Mouse (Mus musculus) myocyte (in vitro differentiated cells): ENCODE results near the gene Lin7b. TPM values are rescaled to one million over a fixed set of nuclear protein-coding genes. Genes with fewer than 3 reads are reported as not detected.

Experiments
- H3K27me3 ChIP-seq: one replicate; pipeline ENCODE4 v1.6.1; 2011; ENCODE audit not compliant: control insufficient read depth, insufficient read depth, insufficient read length
- H3K36me3 ChIP-seq: one replicate; pipeline ENCODE4 v1.6.1; 2011; ENCODE audit not compliant: control insufficient read depth, insufficient read depth
- H3K4me2 ChIP-seq: one replicate; pipeline ENCODE4 v1.6.1; 2011; ENCODE audit warnings: low read depth, control low read depth
- H3K4me3 ChIP-seq: one replicate; pipeline ENCODE4 v1.5.1; 2011; ENCODE audit warnings: mild to moderate bottlenecking, control low read depth, moderate library complexity
- H3K79me2 ChIP-seq: one replicate; pipeline ENCODE4 v1.6.1; 2011; ENCODE audit not compliant: control insufficient read depth, insufficient read depth
- H3ac ChIP-seq: one replicate; pipeline ENCODE4 v1.6.1; 2011; ENCODE audit not compliant: control insufficient read depth, insufficient read length
- CEBPB ChIP-seq: IDR thresholded peaks from 2 replicates; pipeline ENCODE4 v1.6.1; 2011; ENCODE audit warnings: mild to moderate bottlenecking, moderate library complexity; ENCODE audit not compliant: poor library complexity, insufficient read depth, severe bottlenecking
- E2F4 ChIP-seq: IDR thresholded peaks from one replicate; pipeline ENCODE4 v1.6.1; 2011; ENCODE audit warnings: mild to moderate bottlenecking, control low read depth, moderate library complexity; ENCODE audit not compliant: insufficient read depth
- MAX ChIP-seq: IDR thresholded peaks from one replicate; pipeline ENCODE4 v1.6.1; 2011; ENCODE audit warnings: low read depth, mild to moderate bottlenecking, control low read depth
- MYOD1 ChIP-seq, 3 experiments: IDR thresholded peaks; one replicate each; pipeline ENCODE4 v1.6.1; 2011; ENCODE audit warnings: control low read depth in 2 of 3, low read depth in 2 of 3, mild to moderate bottlenecking in 2 of 3, moderate library complexity in 1 of 3; ENCODE audit not compliant: insufficient read length in 2 of 3, control insufficient read depth in 1 of 3
- MYOG ChIP-seq, 3 experiments: IDR thresholded peaks; one replicate each; pipeline ENCODE4 v1.6.1; 2011; ENCODE audit warnings: control low read depth in 2 of 3, low read depth in 2 of 3, mild to moderate bottlenecking in 2 of 3; ENCODE audit not compliant: insufficient read length in 2 of 3, control insufficient read depth in 1 of 3, insufficient read depth in 1 of 3
- POLR2A ChIP-seq: IDR thresholded peaks from one replicate; pipeline ENCODE4 v1.6.1; 2011; ENCODE audit warnings: low read depth, mild to moderate bottlenecking, control low read depth, moderate library complexity; ENCODE audit not compliant: insufficient read length
- POLR2AphosphoS2 ChIP-seq: IDR thresholded peaks from one replicate; pipeline ENCODE4 v1.6.1; 2011; ENCODE audit warnings: low read depth, control low read depth; ENCODE audit not compliant: insufficient read length
- REST ChIP-seq: IDR thresholded peaks from one replicate; pipeline ENCODE4 v1.6.1; 2011; ENCODE audit warnings: mild to moderate bottlenecking, control low read depth, moderate library complexity; ENCODE audit not compliant: insufficient read depth, insufficient read length
- SRF ChIP-seq: IDR thresholded peaks from one replicate; pipeline ENCODE4 v1.6.1; 2011; ENCODE audit warnings: low read depth; ENCODE audit not compliant: control insufficient read depth, insufficient read length
- TCF12 ChIP-seq: IDR thresholded peaks from one replicate; pipeline ENCODE4 v1.6.1; 2011; ENCODE audit warnings: mild to moderate bottlenecking, control low read depth; ENCODE audit not compliant: poor library complexity, insufficient read depth, severe bottlenecking
- TCF3 ChIP-seq: IDR thresholded peaks from one replicate; pipeline ENCODE4 v1.6.1; 2011; ENCODE audit warnings: low read depth, control low read depth; ENCODE audit not compliant: insufficient read length
- USF1 ChIP-seq: IDR thresholded peaks from one replicate; pipeline ENCODE4 v1.6.1; 2011; ENCODE audit warnings: low read depth, mild to moderate bottlenecking, control low read depth, moderate library complexity
- polyA plus RNA-seq: library from polyadenylated mRNA; unstranded; fragments of >200 nt; fragmentation: generic; extraction: Trizol; gene quantifications from one replicate; pipeline ENCODE4 v1.2.1, GENCODE M21; 2012; ENCODE audit warnings: missing spikeins

The Lin7b gene
- polyA plus RNA-seq, 1 experiment, result 2.4 TPM

DNA sequence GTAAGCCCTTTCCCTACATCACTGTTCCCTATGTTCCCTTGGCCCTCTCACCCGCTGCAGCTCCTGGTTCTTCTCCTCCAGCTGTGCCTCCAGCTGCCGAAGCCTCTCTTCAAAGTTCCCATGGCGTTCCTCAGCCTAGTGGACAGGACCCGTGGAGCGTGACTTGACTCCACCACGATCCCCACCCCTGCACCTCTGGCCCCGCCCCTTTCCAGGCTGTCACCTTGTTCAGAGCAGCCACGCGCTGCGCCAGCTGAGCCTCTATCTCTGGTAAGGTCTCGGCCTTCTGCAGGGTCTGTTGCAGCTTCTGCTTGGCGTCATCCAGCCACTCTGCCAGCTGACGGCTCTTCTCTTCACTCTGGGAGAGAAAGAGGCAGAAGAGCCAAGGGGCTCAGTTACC lies 14.3 kb downstream of the Lin7b start:
- H3K27me3 ChIP-seq, result no peaks in the 10 kb centered on the region

DNA sequence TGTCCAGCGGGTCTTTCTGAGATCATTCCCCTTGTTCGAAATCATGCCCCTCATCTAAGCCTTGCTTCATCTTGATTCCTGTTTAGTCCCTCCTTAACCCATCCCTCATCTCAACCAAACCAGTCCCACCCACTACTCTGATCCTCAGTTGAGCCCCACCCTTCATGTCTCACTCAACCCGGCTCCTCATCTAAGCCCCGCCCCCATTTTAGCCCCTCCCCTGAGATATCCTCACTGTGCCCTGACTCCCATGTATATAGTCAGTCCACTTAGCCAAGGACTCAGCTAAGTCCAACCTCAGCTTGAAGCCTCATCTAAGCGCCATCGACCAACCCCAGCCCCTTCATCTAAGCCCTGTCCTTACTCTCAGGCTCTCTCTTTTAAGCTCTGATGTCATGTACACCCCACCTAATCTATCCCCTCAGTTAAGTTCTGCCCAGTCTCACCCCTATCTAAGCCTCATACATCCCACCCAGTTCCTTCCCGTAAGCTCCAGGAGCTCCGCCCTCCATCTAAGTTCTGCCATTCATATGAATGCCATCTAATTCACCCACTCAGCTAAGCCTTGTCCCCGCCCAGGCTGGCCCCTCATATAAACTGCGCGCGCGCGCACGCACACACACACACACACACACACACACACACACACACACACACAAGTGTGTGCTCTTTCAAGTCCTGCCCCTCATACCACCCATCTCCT lies 14.9 kb downstream of the Lin7b start:
- Histone ChIP-seq H3ac (no peak overlapping the region), H3K4me3 (no peak overlapping the region), H3K36me3 (no peaks in the 10 kb centered on the region), H3K4me2 (no peak overlapping the region), H3K79me2 (no peaks in the 10 kb centered on the region), H3K27me3 (no peaks in the 10 kb centered on the region)
- TF ChIP-seq MYOG (IDR thresholded peaks at IDR 0.05; ENCODE audit: control insufficient read depth in 1 of 3, insufficient read depth in 1 of 3, insufficient read length in 2 of 3, low read depth in 2 of 3), result no peak
- TF ChIP-seq REST, result no peak
- no peak for TF ChIP-seq POLR2A
- TF ChIP-seq MYOD1 (IDR thresholded peaks at IDR 0.05; ENCODE audit: control insufficient read depth in 1 of 3, insufficient read length in 2 of 3, low read depth in 2 of 3), result no peak
- TF ChIP-seq E2F4, result no peak
- no peak for TF ChIP-seq SRF
- no peak for TF ChIP-seq MAX
- no peak for TF ChIP-seq CEBPB
- no peak for TF ChIP-seq POLR2AphosphoS2
- no peak for TF ChIP-seq USF1
- TF ChIP-seq TCF12, result no peak
- TF ChIP-seq TCF3, result no peak

More for the DNA sequence above, 14.3 kb downstream of the Lin7b start:
- no peak for TF ChIP-seq SRF
- no peak for TF ChIP-seq POLR2A
- TF ChIP-seq TCF3, result no peak
- TF ChIP-seq CEBPB, result no peak
- TF ChIP-seq MYOG (IDR thresholded peaks at IDR 0.05; ENCODE audit: control insufficient read depth in 1 of 3, insufficient read depth in 1 of 3, insufficient read length in 2 of 3, low read depth in 2 of 3), result no peak
- no peak for TF ChIP-seq MYOD1 (IDR thresholded peaks at IDR 0.05; ENCODE audit: control insufficient read depth in 1 of 3, insufficient read length in 2 of 3, low read depth in 2 of 3)
- TF ChIP-seq E2F4, result no peak
- TF ChIP-seq USF1, result no peak
- TF ChIP-seq REST, result no peak
- TF ChIP-seq TCF12, result no peak
- no peak for TF ChIP-seq MAX
- TF ChIP-seq POLR2AphosphoS2, result no peak
- H3K4me2 ChIP-seq, result no peak overlapping the region
- no peak overlapping the region for H3ac ChIP-seq
- H3K79me2 ChIP-seq, result no peaks in the 10 kb centered on the region
- H3K36me3 ChIP-seq, result no peaks in the 10 kb centered on the region
- no peak overlapping the region for H3K4me3 ChIP-seq

DNA sequence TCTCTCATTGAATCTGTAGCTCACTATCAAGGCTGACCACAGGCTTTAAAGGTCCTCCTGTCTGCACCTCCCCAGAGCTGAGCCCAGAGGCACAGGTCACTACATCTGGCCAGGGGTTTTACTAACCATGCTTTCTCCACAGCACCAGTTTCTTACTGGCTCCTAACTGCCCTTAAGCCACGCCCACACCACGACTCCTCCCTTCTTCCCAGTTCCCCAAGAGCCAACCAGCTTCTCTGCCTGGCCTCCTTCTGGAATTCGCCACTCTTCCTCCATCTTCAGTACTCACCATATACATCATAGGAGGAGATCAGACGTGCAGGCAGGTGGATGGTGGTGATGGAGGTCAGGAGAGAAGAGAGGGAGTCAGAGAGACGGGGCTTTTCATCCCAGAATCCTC lies 17.3 kb downstream of the Lin7b start:
- TF ChIP-seq POLR2AphosphoS2, result no peak
- no peak for TF ChIP-seq USF1
- TF ChIP-seq TCF12, result no peak
- no peak for TF ChIP-seq REST
- TF ChIP-seq CEBPB, result no peak
- Histone ChIP-seq H3K79me2 (no peaks in the 10 kb centered on the region), H3ac (no peak overlapping the region), H3K4me2 (no peak overlapping the region), H3K4me3 (no peak overlapping the region), H3K36me3 (no peaks in the 10 kb centered on the region), H3K27me3 (no peaks in the 10 kb centered on the region)

- no peak overlapping the region for H3ac ChIP-seq
- H3K36me3 ChIP-seq, result no peaks in the 10 kb centered on the region
- peak; percentile 29 for TF ChIP-seq TCF12
- TF ChIP-seq CEBPB, result no peak
- TF ChIP-seq MYOD1 (IDR thresholded peaks at IDR 0.05; ENCODE audit: control insufficient read depth in 1 of 3, insufficient read length in 2 of 3, low read depth in 2 of 3), result peak in 2 of 3 experiments; percentile 80 to 97
- TF ChIP-seq MYOG (IDR thresholded peaks at IDR 0.05; ENCODE audit: control insufficient read depth in 1 of 3, insufficient read depth in 1 of 3, insufficient read length in 2 of 3, low read depth in 2 of 3), result peak in 2 of 3 experiments; percentile 25 to 86
- no peak overlapping the region for H3K4me3 ChIP-seq
- H3K27me3 ChIP-seq, result no peaks in the 10 kb centered on the region
- no peak overlapping the region for H3K4me2 ChIP-seq
- H3K79me2 ChIP-seq, result no peaks in the 10 kb centered on the region
These were observed 23.5 kb downstream of the Lin7b start for GRCm38 (mm10) chr7:45346905-45347304.

GRCm38 (mm10) chr7:45343543-45343942 lies 26.8 kb downstream of the Lin7b start:
- Histone ChIP-seq H3K79me2 (no peaks in the 10 kb centered on the region), H3K4me2 (no peak overlapping the region), H3ac (no peak overlapping the region), H3K36me3 (no peaks in the 10 kb centered on the region), H3K4me3 (no peak overlapping the region), H3K27me3 (no peaks in the 10 kb centered on the region)
- TF ChIP-seq TCF3 (no peak), CEBPB (no peak), MYOD1 (IDR thresholded peaks at IDR 0.05; ENCODE audit: control insufficient read depth in 1 of 3, insufficient read length in 2 of 3, low read depth in 2 of 3) (no peak), SRF (no peak), USF1 (no peak), TCF12 (no peak), POLR2AphosphoS2 (no peak), MYOG (IDR thresholded peaks at IDR 0.05; ENCODE audit: control insufficient read depth in 1 of 3, insufficient read depth in 1 of 3, insufficient read length in 2 of 3, low read depth in 2 of 3) (no peak), E2F4 (no peak), MAX (no peak), POLR2A (no peak), REST (no peak)
